Mouse (Mus musculus) limb, embryonic 13.5 days (tissue): ENCODE results near the gene Mbnl2. TPM values are rescaled to one million over a fixed set of nuclear protein-coding genes. Genes with fewer than 3 reads are reported as not detected.

Experiments used
- ATAC-seq: fragments of 200-750 bp; cut with Nextera tagmentation; 2 replicates; pipeline ENCODE4 v1.8.0; 2017; ENCODE audit warnings: low read depth, moderate number of reproducible peaks, moderate TSS enrichment; ENCODE audit not compliant: low FRiP score
- H3K27ac ChIP-seq: fragments of 300-500 bp; sonication (generic); 2 replicates; pipeline ENCODE4 v1.5.1; 2015; ENCODE audit warnings: inconsistent platforms, mild to moderate bottlenecking, moderate library complexity
- H3K27me3 ChIP-seq: fragments of 300-500 bp; sonication (generic); 2 replicates; pipeline ENCODE4 v1.6.1; 2015; ENCODE audit warnings: mild to moderate bottlenecking, inconsistent platforms
- H3K36me3 ChIP-seq: fragments of 300-500 bp; sonication (generic); 2 replicates; pipeline ENCODE4 v1.6.1; 2015; ENCODE audit warnings: inconsistent platforms, mild to moderate bottlenecking, moderate library complexity
- H3K4me1 ChIP-seq: fragments of 300-500 bp; sonication (generic); 2 replicates; pipeline ENCODE4 v1.6.1; 2015; ENCODE audit warnings: inconsistent platforms
- H3K4me2 ChIP-seq: fragments of 300-500 bp; sonication (generic); replicated peaks from 2 replicates; pipeline ENCODE4 v1.6.1; 2015; ENCODE audit warnings: inconsistent platforms, mild to moderate bottlenecking, moderate library complexity
- H3K4me3 ChIP-seq: fragments of 300-500 bp; sonication (generic); 2 replicates; pipeline ENCODE4 v1.5.1; 2015; ENCODE audit warnings: moderate library complexity, mild to moderate bottlenecking, inconsistent platforms
- H3K9ac ChIP-seq: fragments of 300-500 bp; sonication (generic); 2 replicates; pipeline ENCODE4 v1.6.1; 2015; ENCODE audit warnings: mild to moderate bottlenecking, inconsistent platforms
- H3K9me3 ChIP-seq: fragments of 300-500 bp; sonication (generic); 2 replicates; pipeline ENCODE4 v1.6.1; 2016; ENCODE audit warnings: inconsistent platforms
- WGBS: fragments of 180-500 bp; shearing (Covaris S2); methylation state at CpG from one replicate; pipeline ENCODE4 v1.1.7; 2015; 5-methylcytosine and 5-hydroxymethylcytosine counted together
- polyA plus RNA-seq: library from polyadenylated mRNA; unstranded; fragments of >200 nt; fragmentation: Nextera tagmentation; extraction: Ambion mirVana; gene quantifications from 2 replicates; pipeline ENCODE4 v1.2.1, GENCODE M21; 2015

The Mbnl2 gene
- polyA plus RNA-seq, 1 experiment from 2014 or later, result 127 TPM

- Histone ChIP-seq H3K27me3 (no peaks in the 10 kb centered on the region), H3K36me3 (peaks cover 40% of the 10 kb centered on the region), H3K27ac (peak overlapping the region; percentile 79), H3K9me3 (no peaks in the 10 kb centered on the region), H3K4me1 (peaks cover 14% of the 10 kb centered on the region), H3K9ac (no peak overlapping the region), H3K4me2 (no peak overlapping the region), H3K4me3 (no peak overlapping the region)
- 53% methylated on average over 8 of the region's 8 CpGs for WGBS
- peak; percentile 69 for ATAC-seq
Observed at GRCm38 (mm10) chr14:120433931-120434398, 158.5 kb downstream of the Mbnl2 start.

GRCm38 (mm10) chr14:120434831-120435230, 159.4 kb downstream of the Mbnl2 start:
- Histone ChIP-seq H3K27ac (peak overlapping the region; percentile 56; the same call in 1 of the 2 replicates), H3K27me3 (no peaks in the 10 kb centered on the region), H3K36me3 (peaks cover 40% of the 10 kb centered on the region), H3K4me2 (no peak overlapping the region), H3K4me1 (peaks cover 14% of the 10 kb centered on the region), H3K9me3 (0 out of 2 replicates have a peak, but pooled peaks cover 6% of the 10 kb centered on the region), H3K4me3 (no peak overlapping the region), H3K9ac (no peak overlapping the region)
- WGBS, result 40% methylated on average over 1 of the region's 1 CpGs
- ATAC-seq, result peak; percentile 45

- Histone ChIP-seq H3K4me1 (peaks cover 3% of the 10 kb centered on the region; the same call in 1 of the 2 replicates), H3K4me2 (no peak overlapping the region), H3K36me3 (peaks cover 19% of the 10 kb centered on the region), H3K27me3 (no peaks in the 10 kb centered on the region), H3K9ac (no peak overlapping the region), H3K4me3 (no peak overlapping the region), H3K27ac (no peak overlapping the region), H3K9me3 (0 out of 2 replicates have a peak, but pooled peaks cover 9% of the 10 kb centered on the region)
- ATAC-seq, result no peak
Observed at GRCm38 (mm10) chr14:120440716-120441115, 165.2 kb downstream of the Mbnl2 start.

- 58% methylated on average over 4 of the region's 4 CpGs for WGBS
- ATAC-seq, result no peak
- Histone ChIP-seq H3K27ac (no peak overlapping the region), H3K4me3 (no peak overlapping the region), H3K4me2 (no peak overlapping the region), H3K36me3 (peaks cover 14% of the 10 kb centered on the region), H3K9me3 (0 out of 2 replicates have a peak, but pooled peaks cover 9% of the 10 kb centered on the region), H3K4me1 (peaks cover 3% of the 10 kb centered on the region; the same call in 1 of the 2 replicates), H3K27me3 (no peaks in the 10 kb centered on the region), H3K9ac (no peak overlapping the region)
Observed at GRCm38 (mm10) chr14:120441256-120441655, 165.8 kb downstream of the Mbnl2 start.

GRCm38 (mm10) chr14:120441836-120442235, 166.4 kb downstream of the Mbnl2 start:
- no peak overlapping the region for H3K4me2 ChIP-seq
- no peaks in the 10 kb centered on the region for H3K27me3 ChIP-seq
- H3K9ac ChIP-seq, result no peak overlapping the region
- 0 out of 2 replicates have a peak, but pooled peaks cover 9% of the 10 kb centered on the region for H3K9me3 ChIP-seq
- ATAC-seq, result no peak
- H3K4me3 ChIP-seq, result no peak overlapping the region
- H3K4me1 ChIP-seq, result peaks cover 3% of the 10 kb centered on the region; the same call in 1 of the 2 replicates
- WGBS, result 86% methylated on average over 13 of the region's 13 CpGs
- peak overlapping the region; percentile 15; the same call in 1 of the 2 replicates for H3K27ac ChIP-seq
- H3K36me3 ChIP-seq, result peaks cover 11% of the 10 kb centered on the region

GRCm38 (mm10) chr14:120454221-120454620, 178.8 kb downstream of the Mbnl2 start:
- no peak overlapping the region for H3K27ac ChIP-seq
- ATAC-seq, result no peak
- no peak overlapping the region for H3K4me3 ChIP-seq
- H3K9me3 ChIP-seq, result peaks cover 13% of the 10 kb centered on the region
- no peaks in the 10 kb centered on the region for H3K36me3 ChIP-seq
- 89% methylated on average over 7 of the region's 7 CpGs for WGBS
- no peaks in the 10 kb centered on the region for H3K27me3 ChIP-seq
- no peak overlapping the region for H3K4me2 ChIP-seq
- H3K9ac ChIP-seq, result no peak overlapping the region
- H3K4me1 ChIP-seq, result no peaks in the 10 kb centered on the region

GRCm38 (mm10) chr14:120463938-120464727, 188.7 kb downstream of the Mbnl2 start:
- Histone ChIP-seq H3K36me3 (no peaks in the 10 kb centered on the region), H3K9ac (no peak overlapping the region), H3K27me3 (no peaks in the 10 kb centered on the region), H3K27ac (no peak overlapping the region), H3K9me3 (no peaks in the 10 kb centered on the region), H3K4me2 (no peak overlapping the region), H3K4me3 (no peak overlapping the region), H3K4me1 (no peaks in the 10 kb centered on the region)
- WGBS, result 93% methylated on average over 3 of the region's 3 CpGs
- no peak for ATAC-seq

GRCm38 (mm10) chr14:120466816-120467215, 191.3 kb downstream of the Mbnl2 start:
- Histone ChIP-seq H3K27me3 (no peaks in the 10 kb centered on the region), H3K4me3 (no peak overlapping the region), H3K36me3 (no peaks in the 10 kb centered on the region), H3K9ac (no peak overlapping the region), H3K9me3 (no peaks in the 10 kb centered on the region), H3K27ac (no peak overlapping the region), H3K4me1 (no peaks in the 10 kb centered on the region), H3K4me2 (no peak overlapping the region)
- 69% methylated on average over 4 of the region's 4 CpGs for WGBS
- ATAC-seq, result no peak

GRCm38 (mm10) chr14:120469126-120469790, 193.8 kb downstream of the Mbnl2 start:
- no peak overlapping the region for H3K4me2 ChIP-seq
- H3K27ac ChIP-seq, result no peak overlapping the region
- H3K4me3 ChIP-seq, result no peak overlapping the region
- H3K4me1 ChIP-seq, result no peaks in the 10 kb centered on the region
- H3K27me3 ChIP-seq, result no peaks in the 10 kb centered on the region
- H3K9ac ChIP-seq, result no peak overlapping the region
- 86% methylated on average over 14 of the region's 14 CpGs for WGBS
- H3K36me3 ChIP-seq, result no peaks in the 10 kb centered on the region
- no peaks in the 10 kb centered on the region for H3K9me3 ChIP-seq
- ATAC-seq, result no peak

GRCm38 (mm10) chr14:120476186-120476697, 200.8 kb downstream of the Mbnl2 start:
- no peak for ATAC-seq
- Histone ChIP-seq H3K4me2 (peak overlapping the region; percentile 70), H3K27me3 (no peaks in the 10 kb centered on the region), H3K27ac (no peak overlapping the region), H3K9ac (no peak overlapping the region), H3K4me1 (peaks cover 17% of the 10 kb centered on the region), H3K36me3 (no peaks in the 10 kb centered on the region), H3K4me3 (peak overlapping the region; percentile 80; the same call in 1 of the 2 replicates), H3K9me3 (no peaks in the 10 kb centered on the region)
- WGBS, result 65% methylated on average over 7 of the region's 7 CpGs

- WGBS, result under 1% methylated on average over 46 of the region's 46 CpGs
- peak; percentile 95 for ATAC-seq
- Histone ChIP-seq H3K4me2 (peak overlapping the region; percentile 82), H3K27ac (peak overlapping the region; percentile 93), H3K4me3 (peak overlapping the region; percentile 80), H3K27me3 (no peaks in the 10 kb centered on the region), H3K9me3 (no peaks in the 10 kb centered on the region), H3K36me3 (peaks cover 6% of the 10 kb centered on the region; the same call in 1 of the 2 replicates), H3K9ac (peak overlapping the region; percentile 77), H3K4me1 (peaks cover 17% of the 10 kb centered on the region)
Observed at GRCm38 (mm10) chr14:120477288-120477981, 202.0 kb downstream of the Mbnl2 start.
